Mouse (Mus musculus) regulatory T cell (primary cell): ENCODE data around the gene Cd72.
"Not testable (repeated sequence)": the region's sequence is repeated elsewhere in the genome, so short reads cannot be mapped to it uniquely, and the experiment has no call there.

Source experiments
- in situ Hi-C: fragments of 300-600 bp; cut with MboI, MseI; formaldehyde crosslinking; loops from one replicate; pipeline ENCODE4 v1.15.1; 2025; ENCODE audit warnings: high pct_unique_total_duplicates

The Cd72 gene

DNA sequence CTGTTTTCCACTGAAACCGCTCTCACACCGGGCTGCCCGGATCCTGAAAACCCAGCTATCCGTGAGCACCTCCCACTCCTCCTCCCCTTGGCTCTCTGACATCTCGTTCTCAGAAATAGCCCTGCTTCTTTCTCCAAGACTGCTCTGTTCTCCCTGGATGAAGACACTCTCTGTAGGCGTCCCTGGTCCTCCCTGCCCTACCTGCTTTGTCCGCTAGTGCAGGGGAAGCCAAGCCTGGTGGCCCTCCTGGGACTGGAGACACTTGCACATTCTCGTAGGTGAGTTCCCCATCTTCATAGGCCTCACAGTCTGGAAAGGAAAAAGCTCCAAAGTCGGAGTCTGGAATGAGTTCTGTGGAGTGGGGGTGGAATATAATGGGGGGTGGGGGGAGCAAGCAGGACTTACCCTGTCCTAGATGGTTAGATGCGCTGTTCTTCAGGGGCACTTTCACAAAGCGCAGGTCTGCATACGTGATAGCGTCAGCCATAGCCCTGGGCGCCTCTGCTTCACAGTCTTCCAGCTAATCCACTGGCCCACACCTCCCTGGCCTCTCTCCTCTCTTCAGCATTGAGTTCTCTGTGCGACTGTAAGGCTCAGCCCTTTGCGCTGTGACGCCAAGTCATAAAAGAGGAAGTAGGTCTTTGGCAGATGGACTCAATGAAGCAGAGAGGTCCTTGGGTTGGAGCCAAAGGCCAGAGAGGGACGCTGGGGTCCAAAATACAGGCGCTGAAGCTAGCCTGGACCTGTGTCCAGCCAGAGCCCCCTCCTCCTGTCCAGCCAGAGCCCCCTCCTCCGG, at the start of gene Cd72:
TSS of gene Cd72 (minus strand) at position 588 of the 796 bp plus-strand sequence.
- in situ Hi-C loops = no loop called here

DNA sequence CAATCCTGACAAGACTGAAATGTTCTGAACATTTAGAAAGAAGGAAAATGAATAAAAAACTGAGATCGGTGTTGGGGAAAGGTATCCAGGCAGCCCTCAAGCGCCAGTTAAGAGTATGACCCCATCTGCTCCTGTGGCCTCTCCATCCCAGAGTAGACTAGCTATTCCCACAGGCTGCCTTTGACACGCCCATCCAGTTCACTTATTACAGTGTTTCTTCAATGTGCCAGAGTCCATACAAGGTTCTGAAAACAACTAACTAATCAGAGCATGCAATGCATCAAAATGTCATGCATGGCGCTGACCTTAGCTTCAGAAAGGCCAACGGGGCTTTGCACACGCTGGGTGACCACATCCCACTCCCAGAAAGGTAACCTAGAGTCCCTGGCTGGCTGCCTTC, 49.1 kb upstream of the Cd72 start:
- in situ Hi-C loops = no loop called here

GRCm38 (mm10) chr4:43503041-43503440, 48.6 kb upstream of the Cd72 start:
- in situ Hi-C loops = no loop called here

DNA sequence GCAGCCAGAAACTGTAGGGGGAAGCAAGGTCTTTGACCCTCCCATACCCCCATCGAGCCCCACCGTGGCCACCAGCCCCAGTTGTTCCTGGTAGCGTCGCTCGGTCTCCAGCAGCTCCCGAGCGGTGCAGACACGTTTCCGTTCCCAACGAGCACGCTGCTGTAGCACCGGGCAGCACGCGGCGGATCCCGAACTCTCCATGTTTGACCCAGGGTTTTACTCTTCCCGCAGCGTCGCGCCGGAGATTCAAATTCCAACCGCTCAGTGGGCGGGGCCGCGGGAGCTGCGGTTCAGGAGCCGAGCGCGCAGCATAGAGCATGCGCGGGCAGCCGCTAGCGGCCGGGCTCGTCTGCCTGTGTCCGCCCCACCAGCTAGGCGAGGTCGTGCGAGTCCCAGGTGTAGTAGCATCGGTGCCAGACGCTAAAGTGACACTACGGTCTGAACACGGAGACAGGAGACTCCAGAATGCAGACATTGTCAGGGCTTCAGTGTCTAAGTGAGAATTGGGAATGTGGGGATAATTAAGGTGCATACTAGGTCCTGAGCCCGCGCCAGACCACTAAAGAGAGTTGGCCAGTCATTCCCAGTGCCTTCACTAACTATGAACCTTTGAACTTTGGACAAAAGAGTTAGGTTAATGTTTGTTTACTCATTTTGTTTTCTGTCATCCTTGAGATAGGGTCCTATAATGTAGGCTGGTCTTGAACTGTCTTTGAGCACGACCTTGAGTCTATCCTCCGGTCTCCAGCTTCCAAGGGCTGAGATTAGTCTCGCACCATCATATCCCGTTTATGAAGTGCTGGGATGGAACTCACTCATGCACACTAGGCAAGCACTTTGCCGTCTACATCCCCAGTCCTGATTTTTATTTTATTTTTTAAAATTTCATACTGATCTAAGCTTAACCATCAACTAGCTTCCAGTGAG, 45.2 kb upstream of the Cd72 start, which contains the start of gene Arhgef39:
TSS of gene Arhgef39 (minus strand) at position 289 of the 927 bp plus-strand sequence.
- in situ Hi-C loops = loop anchor here (5.0 kb wide), 1 partner anchor 463 kb away; no protein-coding TSS in a partner anchor

GRCm38 (mm10) chr4:43498983-43499382, 44.6 kb upstream of the Cd72 start:
- in situ Hi-C loops = loop anchor here (5.0 kb wide), 1 partner anchor 463 kb away; no protein-coding TSS in a partner anchor

DNA sequence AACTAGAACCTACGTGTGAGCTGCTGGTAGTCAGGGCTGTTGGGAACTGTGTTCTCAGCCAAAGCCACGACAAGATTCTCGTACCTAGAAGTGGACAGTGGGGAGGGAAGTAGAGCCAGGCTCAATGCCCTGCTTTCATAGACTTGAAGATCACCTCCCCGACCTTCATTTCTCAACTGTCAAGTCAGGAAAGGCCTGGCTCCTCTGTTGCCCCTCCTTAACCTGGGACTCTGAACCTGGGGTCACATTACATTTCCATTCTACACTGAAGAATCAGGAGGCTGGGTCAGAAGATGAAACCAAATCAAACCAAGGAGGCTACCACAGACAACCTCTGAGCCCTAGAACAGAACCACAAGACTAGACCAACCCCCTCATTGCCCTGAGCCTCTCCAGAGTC, 43.5 kb upstream of the Cd72 start:
- in situ Hi-C loops = loop anchor here (5.0 kb wide), 1 partner anchor 464 kb away; no protein-coding TSS in a partner anchor

- in situ Hi-C loops = loop anchor here (5.0 kb wide), 1 partner anchor 465 kb away; no protein-coding TSS in a partner anchor
Measured at GRCm38 (mm10) chr4:43497405-43497804, 43.0 kb upstream of the Cd72 start.

DNA sequence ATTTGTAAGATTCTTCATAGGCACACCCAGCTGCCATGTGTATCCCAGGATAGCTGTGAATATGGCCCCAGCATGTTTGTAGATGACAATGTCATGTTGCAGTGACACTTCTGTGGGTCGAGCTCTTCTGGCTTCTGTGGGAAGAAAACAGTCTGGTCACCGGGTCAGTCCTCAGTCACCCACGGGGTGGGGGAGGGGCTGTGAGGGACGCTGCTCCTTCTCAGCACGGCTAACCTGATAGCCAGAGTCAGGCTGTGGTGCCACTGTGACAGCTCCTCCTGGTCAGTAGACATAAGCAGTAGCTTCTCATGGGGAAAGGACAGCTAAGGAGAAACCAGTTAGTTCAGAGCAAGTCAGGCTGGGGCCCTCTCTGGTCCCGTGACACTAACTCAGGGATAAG, 42.2 kb upstream of the Cd72 start:
- in situ Hi-C loops = loop anchor here (5.0 kb wide), 1 partner anchor 466 kb away; no protein-coding TSS in a partner anchor

GRCm38 (mm10) chr4:43493846-43494240, 39.4 kb upstream of the Cd72 start:
- in situ Hi-C loops = no loop called here

- in situ Hi-C loops = no loop called here
Measured at GRCm38 (mm10) chr4:43493186-43493845, 38.9 kb upstream of the Cd72 start.

GRCm38 (mm10) chr4:43492821-43493185, 38.4 kb upstream of the Cd72 start, which contains the start of gene Ccdc107:
TSS of gene Ccdc107 (plus strand) at chr4:43492900.
- in situ Hi-C loops = no loop called here

DNA sequence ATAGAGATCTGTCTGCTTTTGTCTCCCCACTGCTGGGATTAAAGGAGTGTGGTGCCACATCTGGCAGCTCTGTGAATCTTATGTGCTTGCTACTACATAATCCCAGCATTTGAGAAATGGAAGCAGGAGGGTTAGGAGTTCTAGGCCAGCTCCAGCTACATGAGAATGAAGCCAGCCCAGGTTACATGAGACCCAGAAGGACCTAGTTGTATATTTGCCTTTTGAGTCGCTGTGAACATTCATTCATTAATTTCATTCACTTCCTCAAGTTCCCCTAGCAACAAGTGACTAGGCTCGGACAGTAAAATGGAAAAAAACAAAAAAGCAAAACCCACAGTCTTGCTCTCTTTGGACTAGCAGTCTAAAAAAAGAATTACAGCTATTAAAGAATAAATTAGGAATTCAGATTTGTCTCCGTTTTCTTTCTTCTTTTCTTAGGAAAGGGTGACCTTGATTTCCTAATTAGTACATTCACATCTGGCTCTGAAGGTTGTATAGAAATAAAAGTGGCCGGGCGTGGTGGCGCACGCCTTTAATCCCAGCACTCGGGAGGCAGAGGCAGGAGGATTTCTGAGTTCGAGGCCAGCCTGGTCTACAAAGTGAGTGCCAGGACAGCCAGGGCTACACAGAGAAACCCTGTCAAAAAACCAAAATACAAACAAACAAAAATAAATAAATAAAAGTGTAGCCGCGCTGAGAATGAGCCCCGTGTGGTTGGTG, 37.8 kb upstream of the Cd72 start:
- in situ Hi-C loops = no loop called here

DNA sequence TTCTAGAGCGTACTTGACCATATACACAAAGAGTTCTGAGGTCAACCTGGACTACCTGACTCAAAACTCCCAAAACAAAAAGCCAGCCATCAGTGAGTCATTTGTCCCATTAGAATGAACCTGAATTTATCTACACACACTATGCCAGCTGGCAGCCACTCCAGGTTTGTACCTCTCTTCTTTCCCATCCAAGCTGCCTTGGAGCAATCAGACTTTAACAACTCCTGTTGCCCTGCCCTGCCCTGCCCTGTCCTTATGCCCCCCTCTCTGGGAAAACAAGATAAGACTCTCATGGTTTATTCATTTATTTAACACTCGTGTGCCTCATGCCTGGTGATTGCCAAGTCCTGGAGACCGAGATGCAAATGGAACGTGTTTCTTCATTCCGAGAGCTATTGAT, 36.4 kb upstream of the Cd72 start:
- in situ Hi-C loops = no loop called here

GRCm38 (mm10) chr4:43489611-43490010, 35.2 kb upstream of the Cd72 start:
- in situ Hi-C loops = no loop called here

GRCm38 (mm10) chr4:43485666-43486065, 31.2 kb upstream of the Cd72 start:
- in situ Hi-C loops = not testable (repeated sequence)

GRCm38 (mm10) chr4:43483535-43484091, 29.2 kb upstream of the Cd72 start, which contains the start of gene Sit1:
TSS of gene Sit1 (minus strand) at chr4:43483734.
- in situ Hi-C loops = loop anchor here (5.0 kb wide), 1 partner anchor 41 kb away; the partner anchor contains the start of gene Tesk1

GRCm38 (mm10) chr4:43482591-43482990, 28.2 kb upstream of the Cd72 start:
- in situ Hi-C loops = loop anchor here (5.0 kb wide), 1 partner anchor 40 kb away; the partner anchor contains the start of gene Tesk1

- in situ Hi-C loops = loop anchor here (5.0 kb wide), 1 partner anchor 40 kb away; the partner anchor contains the start of gene Tesk1
Measured at GRCm38 (mm10) chr4:43481894-43482456, 27.5 kb upstream of the Cd72 start.

DNA sequence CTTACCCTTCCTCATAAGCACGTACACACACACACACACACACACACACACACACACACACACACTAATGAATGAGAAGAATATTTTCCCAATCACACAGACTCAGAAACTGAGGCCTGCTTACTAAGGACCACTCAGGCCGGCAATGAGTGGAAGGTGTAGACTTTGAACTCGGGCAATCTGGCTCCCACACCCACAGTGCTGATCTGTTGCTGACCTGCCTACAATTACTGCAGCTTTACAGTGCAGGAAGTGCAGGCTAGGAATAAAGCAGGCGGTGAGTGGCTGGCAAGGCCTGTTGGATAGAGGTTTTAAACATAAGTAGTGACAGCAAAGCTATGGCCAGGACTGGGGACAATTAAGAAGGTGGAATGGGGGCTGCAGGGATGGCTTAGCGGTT, 26.6 kb upstream of the Cd72 start:
- in situ Hi-C loops = loop anchor here (5.0 kb wide), 1 partner anchor 39 kb away; the partner anchor contains the start of gene Tesk1
